Mouse (Mus musculus) kidney, postnatal 14 days (tissue): ENCODE data around the gene Gbp2b.
"Not testable (repeated sequence)": the region's sequence is repeated elsewhere in the genome, so short reads cannot be mapped to it uniquely, and the experiment has no call there.

Experiments
- DNase-seq: peaks from one replicate; pipeline ENCODE4 v3.0.0; 2022; ENCODE audit warnings: mixed read lengths

The Gbp2b gene

DNA sequence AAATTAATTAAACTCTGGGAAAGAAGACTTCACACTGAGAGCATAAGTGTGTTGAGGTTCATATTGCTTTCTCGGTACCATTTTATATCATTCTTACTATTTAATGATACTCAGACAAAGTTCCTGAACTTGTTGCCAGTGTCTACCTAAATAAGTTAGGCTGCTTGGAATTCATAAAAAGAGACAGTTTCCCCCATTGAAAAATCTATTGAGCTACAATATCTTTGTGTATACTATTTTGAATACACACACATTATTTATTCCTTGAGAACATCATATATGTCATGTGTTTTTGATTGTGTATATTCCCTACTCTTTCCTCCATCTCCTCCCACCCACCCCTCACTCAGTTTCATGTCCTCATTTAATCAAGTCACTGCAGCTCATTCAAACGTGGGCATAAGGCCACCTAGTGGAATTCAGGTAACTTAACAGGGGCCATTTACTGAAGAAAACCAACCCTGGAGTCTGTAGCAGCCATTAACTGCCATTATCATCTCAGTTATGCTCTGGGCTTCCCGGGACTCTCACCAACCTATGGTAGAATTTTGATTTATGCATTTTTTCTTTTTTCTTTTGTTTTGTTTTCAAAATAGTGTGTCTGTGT lies 26.4 kb downstream of the Gbp2b start:
- no peak for DNase-seq

DNA sequence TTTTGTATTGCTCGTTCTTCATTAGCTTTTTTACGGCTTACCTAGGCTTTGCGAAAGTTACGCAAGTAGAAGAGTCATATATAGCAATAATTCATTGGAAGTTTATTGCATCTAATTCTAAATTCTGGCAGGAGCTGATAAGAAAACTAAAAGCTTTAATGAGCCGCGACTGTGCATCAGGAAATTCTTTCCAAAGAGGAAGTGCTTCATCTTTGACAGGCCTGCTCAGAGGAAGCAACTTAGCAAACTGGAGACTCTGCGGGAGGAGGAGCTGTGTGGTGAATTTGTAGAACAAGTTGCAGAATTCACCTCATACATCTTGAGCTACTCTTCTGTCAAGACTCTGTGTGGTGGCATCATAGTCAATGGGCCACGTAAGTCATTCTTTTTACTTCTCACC lies 35.7 kb downstream of the Gbp2b start:
- peak; percentile 17 for DNase-seq

DNA sequence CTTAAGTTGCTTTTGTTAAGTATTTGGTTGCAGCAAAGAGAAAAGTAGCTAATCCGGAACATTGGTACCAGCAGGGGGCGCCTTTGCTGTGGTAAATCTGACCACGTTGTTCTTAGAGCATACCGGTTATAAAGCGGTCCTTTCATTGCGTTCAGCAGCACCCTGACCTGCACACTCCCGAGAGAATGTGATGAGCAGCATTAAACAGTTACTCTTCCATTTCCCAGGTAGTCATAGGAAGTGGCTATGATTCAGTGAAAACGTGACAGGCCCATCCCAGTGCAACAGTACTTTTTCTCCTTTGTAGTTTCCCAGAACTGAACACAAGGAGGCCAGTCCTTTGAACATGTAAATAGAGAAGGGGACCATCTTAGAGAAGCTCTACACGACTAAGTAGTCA lies 45.6 kb downstream of the Gbp2b start:
- DNase-seq: peak; percentile 72

DNA sequence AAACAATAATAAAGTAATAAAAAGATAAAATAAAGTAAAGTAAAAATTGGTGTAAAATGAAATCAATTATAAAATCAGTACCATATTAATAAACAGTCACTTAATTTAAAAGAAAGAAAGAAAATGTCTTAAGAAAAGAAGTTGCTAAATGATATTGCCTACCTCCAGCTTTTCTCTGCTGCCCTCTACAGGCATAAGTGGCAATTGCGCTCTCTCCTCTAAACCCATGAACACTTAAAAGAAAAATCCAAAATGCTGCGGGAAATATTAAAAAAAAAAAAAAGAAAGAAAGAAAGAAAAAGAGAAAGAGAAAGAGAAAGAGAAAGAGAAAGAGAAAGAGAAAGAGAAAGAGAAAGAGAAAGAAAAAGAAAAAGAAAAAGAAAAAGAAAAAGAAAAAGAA lies 51.3 kb downstream of the Gbp2b start:
- DNase-seq: peak; percentile 71

DNA sequence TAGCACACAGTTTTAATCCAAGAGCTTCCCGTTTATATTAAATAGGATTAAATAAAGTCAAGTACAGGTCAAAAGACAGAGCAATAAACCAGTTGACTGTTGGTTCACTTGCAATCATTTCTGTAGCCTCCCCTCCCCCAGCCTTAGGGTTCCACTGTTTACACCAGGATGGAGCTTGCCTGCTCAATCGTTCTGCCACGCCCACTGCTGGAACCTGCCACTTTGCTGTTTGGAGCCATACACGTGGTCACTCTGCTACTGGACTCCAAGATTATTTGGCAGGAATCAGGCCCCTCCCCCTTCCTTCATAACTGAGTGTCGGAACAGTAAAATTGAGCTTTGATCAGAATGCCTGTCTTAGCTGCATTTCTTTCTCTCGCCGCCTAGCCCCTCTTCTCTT lies 53.2 kb downstream of the Gbp2b start:
- not testable (repeated sequence) for DNase-seq

DNA sequence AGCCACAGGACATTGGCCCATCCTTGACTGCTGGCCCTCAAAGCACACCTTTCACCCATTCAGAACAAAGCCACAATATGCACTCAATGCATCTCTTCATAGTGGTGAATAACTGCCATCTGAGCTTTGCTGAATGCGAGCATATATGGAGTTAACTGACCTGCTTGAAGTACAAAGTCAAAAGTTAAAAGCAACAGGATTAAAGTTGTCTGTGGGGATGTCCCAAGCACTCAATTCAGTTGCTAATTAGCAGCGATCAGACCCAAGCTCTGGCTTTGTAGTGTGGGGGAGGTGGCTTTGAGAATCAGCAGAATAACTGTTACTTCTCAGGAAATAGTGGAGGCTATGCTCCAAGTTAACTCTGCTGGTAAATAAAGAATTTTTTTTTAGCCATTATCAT lies 55.6 kb downstream of the Gbp2b start:
- no peak for DNase-seq

DNA sequence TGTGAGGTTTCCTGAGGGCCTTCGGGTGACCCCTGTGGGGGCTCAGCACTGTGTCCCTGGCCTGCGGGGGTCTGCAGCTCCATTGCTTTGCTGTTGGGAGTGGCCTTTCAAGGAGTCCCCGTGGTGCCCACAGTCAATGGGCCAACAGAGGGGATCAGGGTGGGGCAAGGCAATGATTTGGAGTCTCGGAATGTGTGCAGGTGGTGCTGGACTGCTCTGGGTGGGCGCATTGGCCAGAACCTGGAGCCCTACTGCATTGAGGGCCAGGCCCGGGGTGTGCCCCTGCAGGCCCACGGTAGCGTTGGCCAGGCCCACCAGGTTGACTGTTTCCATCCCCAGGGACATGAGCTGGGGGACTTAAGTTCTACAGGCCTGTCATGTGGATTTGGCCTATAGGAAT lies 70.1 kb downstream of the Gbp2b start:
- no peak for DNase-seq
